Mouse (Mus musculus) embryonic stem cell, embryonic (primary cell): ENCODE measurements around the gene Fkbp1a.

Experiments used
- CTCF ChIA-PET, 4 experiments: fragments of 300-600 bp in 2 of 4; fragments of 350-600 bp in 2 of 4; sonication (Branson Sonifier 250); formaldehyde crosslinking; loops; one replicate each; lab custom pipeline; 2022; ENCODE audit warnings: inconsistent platforms in 2 of 4; lab: Charles Lee
- POLR2A ChIA-PET, 4 experiments: fragments of 300-600 bp in 2 of 4; fragments of 350-600 bp in 2 of 4; sonication (Branson Sonifier 250); formaldehyde crosslinking; loops; one replicate each; lab custom pipeline; 2022; ENCODE audit warnings: antibody characterized with exemption in 4 of 4, inconsistent platforms in 1 of 4; lab: Charles Lee

Fkbp1a gene

GRCm38 (mm10) chr2:151575699-151576389 is 33.6 kb downstream of the Fkbp1a start:
- CTCF ChIA-PET, result interaction anchor here in 2 of 4 experiments (0.9 to 1.2 kb wide), 2 partner anchors 45 to 172 kb away, joined by 3 to 4 read pairs; no protein-coding TSS in a partner anchor

GRCm38 (mm10) chr2:151579183-151579582 is 36.9 kb downstream of the Fkbp1a start:
- CTCF ChIA-PET, result no interaction called here
- POLR2A ChIA-PET, result interaction anchor here in 3 of 4 experiments (0.8 to 2.0 kb wide), 4 partner anchors 9 to 392 kb away, joined by 3 to 6 read pairs (median 3); no protein-coding TSS in a partner anchor

More at GRCm38 (mm10) chr2:151575699-151576389, 33.6 kb downstream of the Fkbp1a start:
- POLR2A ChIA-PET, result interaction anchor here in 3 of 4 experiments (0.5 to 2.7 kb wide), 23 partner anchors 17 to 537 kb away, joined by 3 to 15 read pairs (median 3); partner anchors contain the start of genes Fkbp1a (in 2 of the 3), Snph (in 2 of the 3), Nanp (in 1 of the 3) and Ninl (in 1 of the 3)

GRCm38 (mm10) chr2:151580945-151581344 is 38.7 kb downstream of the Fkbp1a start:
- POLR2A ChIA-PET, result interaction anchor here in 1 of 4 experiments (1.6 to 2.0 kb wide), 2 partner anchors 7 to 27 kb away, joined by 3 to 6 read pairs; no protein-coding TSS in a partner anchor
- CTCF ChIA-PET, result no interaction called here

GRCm38 (mm10) chr2:151585934-151586333 is 43.7 kb downstream of the Fkbp1a start:
- ChIA-PET POLR2A (interaction anchor here in 1 of 4 experiments (0.7 kb wide), 1 partner anchor 12 kb away, joined by 3 read pairs; no protein-coding TSS in a partner anchor), CTCF (interaction anchor here in 1 of 4 experiments (1.0 kb wide), 1 partner anchor 98 kb away, joined by 3 read pairs; no protein-coding TSS in a partner anchor)

DNA sequence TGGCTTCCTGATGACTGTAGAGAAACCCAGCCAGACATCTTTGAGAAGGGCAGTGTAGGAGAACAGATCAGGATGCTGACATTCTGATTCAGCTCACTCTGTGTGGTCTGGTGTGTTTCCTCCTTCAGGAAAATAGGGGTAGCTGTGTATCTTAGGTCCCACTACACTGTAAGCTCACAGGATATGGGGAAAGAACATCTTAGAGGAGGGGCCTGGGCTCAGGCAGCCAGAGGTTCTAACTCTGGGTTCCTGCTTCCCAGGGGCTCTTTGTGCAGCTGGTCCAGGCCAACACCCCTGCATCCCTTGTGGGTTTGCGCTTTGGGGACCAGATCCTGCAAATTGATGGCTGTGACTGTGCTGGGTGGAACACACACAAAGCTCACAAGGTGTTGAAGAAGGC is 44.5 kb downstream of the Fkbp1a start:
- CTCF ChIA-PET, result interaction anchor here in 1 of 4 experiments (0.8 kb wide), 1 partner anchor 161 kb away, joined by 3 read pairs; no protein-coding TSS in a partner anchor
- POLR2A ChIA-PET, result interaction anchor here in 2 of 4 experiments (0.6 to 1.2 kb wide), 2 partner anchors 8 to 24 kb away, joined by 3 read pairs; no protein-coding TSS in a partner anchor

GRCm38 (mm10) chr2:151587306-151587705 is 45.0 kb downstream of the Fkbp1a start:
- CTCF ChIA-PET, result interaction anchor here in 1 of 4 experiments (0.8 kb wide), 1 partner anchor 161 kb away, joined by 3 read pairs; no protein-coding TSS in a partner anchor
- POLR2A ChIA-PET, result interaction anchor here in 2 of 4 experiments (0.6 to 1.2 kb wide), 2 partner anchors 9 to 24 kb away, joined by 3 read pairs; no protein-coding TSS in a partner anchor

GRCm38 (mm10) chr2:151598068-151598467 is 55.8 kb downstream of the Fkbp1a start:
- CTCF ChIA-PET, result no interaction called here
- POLR2A ChIA-PET, result interaction anchor here in 1 of 4 experiments (0.5 kb wide), 1 partner anchor 12 kb away, joined by 3 read pairs; no protein-coding TSS in a partner anchor

DNA sequence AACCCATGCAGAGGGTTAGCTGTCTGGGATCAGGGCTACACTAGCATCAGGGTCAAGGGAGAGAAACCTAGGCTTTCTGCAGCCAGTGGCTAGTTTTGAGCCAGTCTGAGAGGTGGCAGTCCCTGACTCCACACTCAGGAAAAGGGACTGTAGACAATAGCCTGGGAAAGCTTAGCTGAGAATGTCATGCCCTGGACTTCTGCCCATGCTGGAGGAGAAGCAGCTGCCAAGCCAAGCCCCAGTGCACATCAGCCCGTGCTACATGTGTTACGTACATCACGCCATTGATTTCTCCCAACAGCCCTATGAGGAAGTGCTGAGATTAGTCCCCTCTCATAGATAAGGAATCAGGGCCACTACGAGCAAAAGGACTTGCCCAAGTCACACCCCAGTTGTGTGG is 59.8 kb downstream of the Fkbp1a start:
- ChIA-PET POLR2A (interaction anchor here in 1 of 4 experiments (1.2 kb wide), 1 partner anchor 20 kb away, joined by 3 read pairs; no protein-coding TSS in a partner anchor), CTCF (no interaction called here)

GRCm38 (mm10) chr2:151603630-151604029 is 61.3 kb downstream of the Fkbp1a start:
- ChIA-PET POLR2A (no interaction called here), CTCF (no interaction called here)

GRCm38 (mm10) chr2:151605437-151605987 is 63.2 kb downstream of the Fkbp1a start:
- ChIA-PET CTCF (interaction anchor here in 1 of 4 experiments (0.6 kb wide), 1 partner anchor 1995 kb away, joined by 7 read pairs; no protein-coding TSS in a partner anchor), POLR2A (interaction anchor here in 2 of 4 experiments (0.7 to 1.5 kb wide), 7 partner anchors 9 to 239 kb away, joined by 3 to 5 read pairs (median 4); no protein-coding TSS in a partner anchor)

- POLR2A ChIA-PET, result interaction anchor here in 1 of 4 experiments (0.6 kb wide), 1 partner anchor 710 kb away, joined by 3 read pairs; no protein-coding TSS in a partner anchor
- CTCF ChIA-PET, result no interaction called here
Observed at GRCm38 (mm10) chr2:151608435-151608834, 66.2 kb downstream of the Fkbp1a start.

GRCm38 (mm10) chr2:151609974-151610373 is 67.7 kb downstream of the Fkbp1a start:
- CTCF ChIA-PET, result no interaction called here
- POLR2A ChIA-PET, result no interaction called here
